Mouse (Mus musculus): Measurements from ENCODE around the gene Clec4a4. TPM values are rescaled to one million over a fixed set of nuclear protein-coding genes. Genes with fewer than 3 reads are reported as not detected.

Gene Clec4a4
- polyA plus RNA-seq, 1 experiment from 2014 or later = not detected

Other genes starting within 250 kb of the Clec4a4 start
- gene Slc2a3, start 188.7 kb upstream of the Clec4a4 start, polyA plus RNA-seq (2015; fragmentation: Nextera tagmentation; extraction: Ambion mirVana) = 8.9 and 9.5 TPM in 2 replicates
- gene Foxj2, start 170.5 kb upstream of the Clec4a4 start, polyA plus RNA-seq (2015; fragmentation: Nextera tagmentation; extraction: Ambion mirVana) = 3.3 and 3.4 TPM in 2 replicates
- gene C3ar1, start 134.2 kb upstream of the Clec4a4 start, polyA plus RNA-seq (2015; fragmentation: Nextera tagmentation; extraction: Ambion mirVana) = 2.1 TPM in 2 replicates
- gene Necap1, start 115.9 kb upstream of the Clec4a4 start, polyA plus RNA-seq (2015; fragmentation: Nextera tagmentation; extraction: Ambion mirVana) = 60.6 and 60.8 TPM in 2 replicates
- 3.6 TPM in 2 replicates for gene Clec4a1, start 68.5 kb upstream of the Clec4a4 start, polyA plus RNA-seq (2015; fragmentation: Nextera tagmentation; extraction: Ambion mirVana)
- gene Clec4a3, start 37.9 kb upstream of the Clec4a4 start, polyA plus RNA-seq (2015; fragmentation: Nextera tagmentation; extraction: Ambion mirVana) = 3.0 and 3.6 TPM in 2 replicates
- gene Clec4b1, start 59.6 kb downstream of the Clec4a4 start, polyA plus RNA-seq (2015; fragmentation: Nextera tagmentation; extraction: Ambion mirVana) = not detected in 2 replicates
- 5.8 and 6.3 TPM in 2 replicates for gene Clec4a2, start 116.1 kb downstream of the Clec4a4 start, polyA plus RNA-seq (2015; fragmentation: Nextera tagmentation; extraction: Ambion mirVana)
- not detected in 2 replicates for gene Clec4b2, start 182.5 kb downstream of the Clec4a4 start, polyA plus RNA-seq (2015; fragmentation: Nextera tagmentation; extraction: Ambion mirVana)
- gene Clec4n, start 239.5 kb downstream of the Clec4a4 start, polyA plus RNA-seq (2015; fragmentation: Nextera tagmentation; extraction: Ambion mirVana) = 3.4 and 5.1 TPM in 2 replicates